Mouse (Mus musculus): ENCODE measurements around the gene Nr0b2. TPM values are rescaled to one million over a fixed set of nuclear protein-coding genes. Genes with fewer than 3 reads are reported as not detected.

The Nr0b2 gene
- total RNA-seq, 2 experiments from 2014 or later, result not detected

- no peak for DNase-seq
These were observed 8.4 kb downstream of the Nr0b2 start for GRCm38 (mm10) chr4:133561622-133562021.

- no peak for DNase-seq
These were observed 10.0 kb downstream of the Nr0b2 start for GRCm38 (mm10) chr4:133563123-133563571.

- no peak for DNase-seq
These were observed 14.1 kb downstream of the Nr0b2 start for GRCm38 (mm10) chr4:133567251-133567650.

- DNase-seq, result no peak
These were observed 16.3 kb downstream of the Nr0b2 start for GRCm38 (mm10) chr4:133569291-133570065.

GRCm38 (mm10) chr4:133570066-133570466 is 16.9 kb downstream of the Nr0b2 start:
- no peak for DNase-seq

- DNase-seq, result peak; percentile 85
These were observed 21.1 kb downstream of the Nr0b2 start, which contains the start of gene Gpatch3 for GRCm38 (mm10) chr4:133574070-133574842. Gene Gpatch3, plus strand, starts transcription at chr4:133574745.

- DNase-seq, result no peak
These were observed 21.6 kb downstream of the Nr0b2 start for GRCm38 (mm10) chr4:133574843-133575202.

- no peak for DNase-seq
These were observed 24.8 kb downstream of the Nr0b2 start for GRCm38 (mm10) chr4:133577983-133578382.

- no peak for DNase-seq
These were observed 30.5 kb downstream of the Nr0b2 start for GRCm38 (mm10) chr4:133583690-133584058.

GRCm38 (mm10) chr4:133584059-133584951 is 31.1 kb downstream of the Nr0b2 start, which contains the start of gene Gpn2:
Gene Gpn2, plus strand, starts transcription at chr4:133584362.
- peak; percentile 70 for DNase-seq

GRCm38 (mm10) chr4:133592570-133592969 is 39.4 kb downstream of the Nr0b2 start:
- peak; percentile 54 for DNase-seq

- no peak for DNase-seq
These were observed 42.4 kb downstream of the Nr0b2 start for GRCm38 (mm10) chr4:133595538-133595937.

- no peak for DNase-seq
These were observed 42.9 kb downstream of the Nr0b2 start for GRCm38 (mm10) chr4:133596084-133596483.

GRCm38 (mm10) chr4:133598616-133599015 is 45.4 kb downstream of the Nr0b2 start:
- DNase-seq, result no peak

GRCm38 (mm10) chr4:133599116-133599515 is 45.9 kb downstream of the Nr0b2 start:
- DNase-seq, result no peak

- DNase-seq, result peak; percentile 91
These were observed 46.4 kb downstream of the Nr0b2 start for GRCm38 (mm10) chr4:133599571-133600073.

- no peak for DNase-seq
These were observed 47.1 kb downstream of the Nr0b2 start for GRCm38 (mm10) chr4:133600306-133600705.

GRCm38 (mm10) chr4:133601721-133602218 is 48.6 kb downstream of the Nr0b2 start, which contains the start of gene Sfn:
Gene Sfn, minus strand, starts transcription at chr4:133602168.
- DNase-seq, result no peak

- no peak for DNase-seq
These were observed 49.9 kb downstream of the Nr0b2 start for GRCm38 (mm10) chr4:133603056-133603455.

- no peak for DNase-seq
These were observed 51.0 kb downstream of the Nr0b2 start for GRCm38 (mm10) chr4:133604175-133604574.

GRCm38 (mm10) chr4:133604856-133605255 is 51.7 kb downstream of the Nr0b2 start:
- DNase-seq, result no peak

- no peak for DNase-seq
These were observed 52.2 kb downstream of the Nr0b2 start for GRCm38 (mm10) chr4:133605330-133605729.

Data from gastrocnemius, postnatal 25 days (tissue).